Mouse (Mus musculus) testis, adult 2 months (tissue): Measurements from ENCODE around the gene Ube2q1.

Experiments used
- CTCF ChIP-seq: fragments of 200-500 bp; IDR thresholded peaks from 2 replicates; pipeline ENCODE4 v1.5.1; 2012; ENCODE audit warnings: low read depth, mild to moderate bottlenecking, inconsistent platforms, low read length, moderate library complexity; ENCODE audit not compliant: control insufficient read depth, insufficient read depth, insufficient replicate concordance
- POLR2A ChIP-seq: fragments of 200-500 bp; IDR thresholded peaks from 2 replicates; pipeline ENCODE4 v1.6.1; 2012; ENCODE audit warnings: low read depth, mild to moderate bottlenecking, inconsistent platforms, low read length, moderate library complexity; ENCODE audit not compliant: control insufficient read depth

DNA sequence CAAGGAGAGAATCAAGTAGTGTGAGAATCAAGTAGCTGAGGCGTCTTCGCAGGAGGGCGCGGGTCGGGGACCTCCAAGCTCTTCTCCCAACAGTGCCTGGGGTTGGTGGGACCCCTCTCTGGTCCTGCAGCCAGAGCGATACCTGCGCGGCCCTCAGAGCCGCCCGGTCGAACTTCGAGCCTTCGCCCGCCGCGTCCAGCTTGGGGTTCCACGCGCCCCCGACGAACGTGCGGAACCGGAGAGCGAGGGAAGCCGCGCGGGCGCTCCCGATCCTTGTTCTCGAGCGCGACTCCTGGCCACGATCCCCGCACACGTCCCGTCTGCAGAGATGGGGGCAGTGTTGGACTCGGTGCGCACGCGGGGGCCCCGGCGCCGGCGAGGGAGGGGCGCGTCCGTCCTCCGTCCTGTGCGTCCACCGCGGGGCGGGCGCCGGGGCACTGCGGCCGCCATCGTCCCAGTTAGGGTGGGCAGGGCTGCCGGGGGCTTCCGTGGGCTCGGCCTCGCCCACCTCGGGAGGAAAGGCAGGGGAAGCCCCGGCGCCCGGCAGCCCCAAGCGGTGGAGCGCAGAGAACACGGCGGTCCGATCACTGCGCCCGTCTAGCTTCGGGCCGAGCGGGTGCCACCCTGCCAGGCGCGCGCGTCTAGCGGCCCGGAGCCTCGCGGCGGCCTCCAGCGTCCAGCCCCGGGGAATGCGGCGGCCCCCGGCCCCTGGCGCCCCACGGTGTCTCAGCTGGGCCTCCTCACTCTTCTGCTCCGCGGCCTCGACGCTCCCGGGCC lies 57.6 kb downstream of the Ube2q1 start, which contains the start of gene She:
- TF ChIP-seq CTCF (no peak), POLR2A (no peak)
